Mouse (Mus musculus): ENCODE results near the gene Zbtb7b. TPM values are rescaled to one million over a fixed set of nuclear protein-coding genes. Genes with fewer than 3 reads are reported as not detected.

Gene Zbtb7b
- polyA plus RNA-seq, 1 experiment from 2014 or later = 0.41 TPM

GRCm38 (mm10) chr3:89424416-89425140 lies 30.0 kb upstream of the Zbtb7b start:
- 87% methylated on average over 5 of the region's 5 CpGs for WGBS
- no peak overlapping the region for H3K4me2 ChIP-seq
- H3K9ac ChIP-seq = no peak overlapping the region
- no peak overlapping the region for H3K4me3 ChIP-seq
- H3K27me3 ChIP-seq = no peaks in the 10 kb centered on the region
- H3K4me1 ChIP-seq = peaks cover 25% of the 10 kb centered on the region
- no peak overlapping the region for H3K27ac ChIP-seq
- peaks cover 19% of the 10 kb centered on the region for H3K36me3 ChIP-seq (ENCODE audit: poor library complexity, severe bottlenecking)
- H3K9me3 ChIP-seq (replicated peaks) = no peaks in the 10 kb centered on the region
- ATAC-seq = no peak

GRCm38 (mm10) chr3:89422556-89423205 lies 28.1 kb upstream of the Zbtb7b start:
- WGBS = 74% methylated on average over 6 of the region's 6 CpGs
- no peaks in the 10 kb centered on the region for H3K9me3 ChIP-seq (replicated peaks)
- no peak overlapping the region for H3K9ac ChIP-seq
- H3K27me3 ChIP-seq = no peaks in the 10 kb centered on the region
- peak overlapping the region; percentile 91 for H3K4me2 ChIP-seq
- H3K4me1 ChIP-seq = peaks cover 32% of the 10 kb centered on the region
- ATAC-seq = no peak
- H3K4me3 ChIP-seq = no peak overlapping the region
- H3K36me3 ChIP-seq (ENCODE audit: poor library complexity, severe bottlenecking) = peaks cover 13% of the 10 kb centered on the region
- H3K27ac ChIP-seq = no peak overlapping the region

GRCm38 (mm10) chr3:89421810-89422473 lies 27.4 kb upstream of the Zbtb7b start:
- peaks cover 38% of the 10 kb centered on the region for H3K4me1 ChIP-seq
- WGBS = 8% methylated on average over 20 of the region's 22 CpGs
- no peak for ATAC-seq
- no peaks in the 10 kb centered on the region for H3K9me3 ChIP-seq (replicated peaks)
- H3K4me2 ChIP-seq = peak overlapping the region; percentile 91
- no peaks in the 10 kb centered on the region for H3K27me3 ChIP-seq
- H3K36me3 ChIP-seq (ENCODE audit: poor library complexity, severe bottlenecking) = peaks cover 5% of the 10 kb centered on the region; the same call in 1 of the 2 replicates
- H3K27ac ChIP-seq = no peak overlapping the region
- H3K4me3 ChIP-seq = peak overlapping the region; percentile 34
- H3K9ac ChIP-seq = peak overlapping the region; percentile 68

GRCm38 (mm10) chr3:89421002-89421774 lies 26.6 kb upstream of the Zbtb7b start:
- H3K4me1 ChIP-seq = peaks cover 46% of the 10 kb centered on the region
- peak overlapping the region; percentile 34 for H3K4me3 ChIP-seq
- no peaks in the 10 kb centered on the region for H3K27me3 ChIP-seq
- no peak overlapping the region for H3K27ac ChIP-seq
- peak overlapping the region; percentile 91 for H3K4me2 ChIP-seq
- peak; percentile 36; the same call in 1 of the 2 replicates for ATAC-seq
- H3K36me3 ChIP-seq (ENCODE audit: poor library complexity, severe bottlenecking) = peaks cover 2% of the 10 kb centered on the region
- 5% methylated on average over 11 of the region's 11 CpGs for WGBS
- no peaks in the 10 kb centered on the region for H3K9me3 ChIP-seq (replicated peaks)
- peak overlapping the region; percentile 68 for H3K9ac ChIP-seq

GRCm38 (mm10) chr3:89420421-89420820 lies 25.8 kb upstream of the Zbtb7b start:
- 0 out of 2 replicates have a peak overlapping the region, but pooled peaks have one; percentile 91 for H3K4me2 ChIP-seq
- H3K9ac ChIP-seq = no peak overlapping the region
- H3K9me3 ChIP-seq (replicated peaks) = no peaks in the 10 kb centered on the region
- ATAC-seq = no peak
- H3K4me3 ChIP-seq = no peak overlapping the region
- WGBS = 65% methylated on average over 2 of the region's 2 CpGs
- peaks cover 49% of the 10 kb centered on the region for H3K4me1 ChIP-seq
- H3K27ac ChIP-seq = no peak overlapping the region
- no peaks in the 10 kb centered on the region for H3K27me3 ChIP-seq
- peaks cover 9% of the 10 kb centered on the region for H3K36me3 ChIP-seq (ENCODE audit: poor library complexity, severe bottlenecking)

- peaks cover 14% of the 10 kb centered on the region for H3K36me3 ChIP-seq (ENCODE audit: poor library complexity, severe bottlenecking)
- peak overlapping the region; percentile 91 for H3K4me2 ChIP-seq
- no peaks in the 10 kb centered on the region for H3K27me3 ChIP-seq
- no peaks in the 10 kb centered on the region for H3K9me3 ChIP-seq (replicated peaks)
- H3K4me1 ChIP-seq = peaks cover 49% of the 10 kb centered on the region
- no peak for ATAC-seq
- peak overlapping the region; percentile 62 for H3K4me3 ChIP-seq
- H3K9ac ChIP-seq = peak overlapping the region; percentile 73
- WGBS = 27% methylated on average over 3 of the region's 3 CpGs
- H3K27ac ChIP-seq = peak overlapping the region; percentile 88; the same call in 1 of the 2 replicates
Observed at GRCm38 (mm10) chr3:89419981-89420380, 25.4 kb upstream of the Zbtb7b start.

GRCm38 (mm10) chr3:89419571-89419970 lies 25.0 kb upstream of the Zbtb7b start:
- peaks cover 49% of the 10 kb centered on the region for H3K4me1 ChIP-seq
- no peaks in the 10 kb centered on the region for H3K9me3 ChIP-seq (replicated peaks)
- peak overlapping the region; percentile 62 for H3K4me3 ChIP-seq
- H3K4me2 ChIP-seq = peak overlapping the region; percentile 91
- 8% methylated on average over 9 of the region's 9 CpGs for WGBS
- ATAC-seq = no peak
- H3K27ac ChIP-seq = peak overlapping the region; percentile 88
- peaks cover 18% of the 10 kb centered on the region for H3K36me3 ChIP-seq (ENCODE audit: poor library complexity, severe bottlenecking)
- H3K9ac ChIP-seq = peak overlapping the region; percentile 73
- no peaks in the 10 kb centered on the region for H3K27me3 ChIP-seq

GRCm38 (mm10) chr3:89418861-89419250 lies 24.3 kb upstream of the Zbtb7b start:
- no peaks in the 10 kb centered on the region for H3K9me3 ChIP-seq (replicated peaks)
- under 1% methylated on average over 16 of the region's 16 CpGs for WGBS
- ATAC-seq = peak; percentile 9
- peak overlapping the region; percentile 62 for H3K4me3 ChIP-seq
- peak overlapping the region; percentile 91 for H3K4me2 ChIP-seq
- peaks cover 49% of the 10 kb centered on the region for H3K4me1 ChIP-seq
- H3K36me3 ChIP-seq (ENCODE audit: poor library complexity, severe bottlenecking) = peaks cover 25% of the 10 kb centered on the region
- H3K27ac ChIP-seq = peak overlapping the region; percentile 88
- H3K27me3 ChIP-seq = no peaks in the 10 kb centered on the region
- peak overlapping the region; percentile 73 for H3K9ac ChIP-seq

GRCm38 (mm10) chr3:89418170-89418860 lies 23.7 kb upstream of the Zbtb7b start, which contains the start of the genes Cks1b and Shc1:
TSS of gene Cks1b (minus strand) at chr3:89418383.
TSS of gene Shc1 (plus strand) at chr3:89418443.
- ATAC-seq = peak; percentile 95
- peaks cover 49% of the 10 kb centered on the region for H3K4me1 ChIP-seq
- under 1% methylated on average over 39 of the region's 39 CpGs for WGBS
- peak within 1 kb of the TSS; percentile 91 for H3K4me2 ChIP-seq
- peak within 1 kb of the TSS; percentile 62 for H3K4me3 ChIP-seq
- H3K27ac ChIP-seq = peak within 1 kb of the TSS; percentile 88
- no peaks in the 10 kb centered on the region for H3K9me3 ChIP-seq (replicated peaks)
- H3K9ac ChIP-seq = peak within 1 kb of the TSS; percentile 73
- H3K36me3 ChIP-seq (ENCODE audit: poor library complexity, severe bottlenecking) = peaks cover 28% of the 10 kb centered on the region
- no peaks in the 10 kb centered on the region for H3K27me3 ChIP-seq

- Histone ChIP-seq H3K9ac (peak overlapping the region; percentile 71), H3K4me1 (peaks cover 49% of the 10 kb centered on the region), H3K9me3 (replicated peaks) (no peaks in the 10 kb centered on the region), H3K27me3 (no peaks in the 10 kb centered on the region), H3K27ac (peak overlapping the region; percentile 88), H3K4me2 (peak overlapping the region; percentile 91), H3K36me3 (ENCODE audit: poor library complexity, severe bottlenecking) (peaks cover 30% of the 10 kb centered on the region), H3K4me3 (peak overlapping the region; percentile 62)
- under 1% methylated on average over 20 of the region's 20 CpGs for WGBS
- ATAC-seq = peak; percentile 62
Observed at GRCm38 (mm10) chr3:89417840-89418169, 23.2 kb upstream of the Zbtb7b start.

- Histone ChIP-seq H3K27me3 (no peaks in the 10 kb centered on the region), H3K4me3 (peak overlapping the region; percentile 62), H3K4me1 (peaks cover 46% of the 10 kb centered on the region), H3K27ac (peak overlapping the region; percentile 88), H3K9ac (peak overlapping the region; percentile 71), H3K36me3 (ENCODE audit: poor library complexity, severe bottlenecking) (peaks cover 30% of the 10 kb centered on the region), H3K4me2 (peak overlapping the region; percentile 91), H3K9me3 (replicated peaks) (no peaks in the 10 kb centered on the region)
- ATAC-seq = no peak
- 28% methylated on average over 2 of the region's 2 CpGs for WGBS
Observed at GRCm38 (mm10) chr3:89417131-89417530, 22.6 kb upstream of the Zbtb7b start.

Measured in forebrain, embryonic 13.5 days (tissue).